Mouse (Mus musculus): ENCODE measurements at regions not wholly inside any gene's neighbourhood (a gene's known extent, or its start where the extent isn't known, plus 50 kb on each side); places are given as distances from the start of the nearest gene placed in this dataset.

GRCm38 (mm10) chr3:115655020-115655419 lies 59.9 kb downstream of the S1pr1 start:
- no peak for DNase-seq
- intact Hi-C loops (cut with DNase I) = no loop called here

DNA sequence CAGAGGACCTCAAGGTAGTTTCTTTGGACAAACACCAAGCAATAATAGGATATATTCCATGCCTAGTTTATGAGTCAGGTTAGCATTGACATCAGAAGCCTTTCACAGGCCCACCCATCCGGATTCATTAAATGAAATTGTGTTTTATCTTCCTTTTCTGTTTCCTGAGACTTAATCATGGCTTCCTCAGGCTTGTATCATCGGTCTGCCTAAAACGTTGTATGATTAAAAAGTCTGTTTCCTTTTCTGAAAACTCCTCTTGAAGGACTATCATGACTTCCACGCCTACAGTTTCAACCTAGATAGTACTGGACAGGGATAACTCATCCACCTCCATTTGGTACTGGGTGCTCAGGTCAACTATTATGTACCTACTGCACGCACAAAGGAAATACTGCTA lies 62.6 kb downstream of the S1pr1 start:
- intact Hi-C loops (cut with DNase I) = no loop called here
- DNase-seq = no peak

DNA sequence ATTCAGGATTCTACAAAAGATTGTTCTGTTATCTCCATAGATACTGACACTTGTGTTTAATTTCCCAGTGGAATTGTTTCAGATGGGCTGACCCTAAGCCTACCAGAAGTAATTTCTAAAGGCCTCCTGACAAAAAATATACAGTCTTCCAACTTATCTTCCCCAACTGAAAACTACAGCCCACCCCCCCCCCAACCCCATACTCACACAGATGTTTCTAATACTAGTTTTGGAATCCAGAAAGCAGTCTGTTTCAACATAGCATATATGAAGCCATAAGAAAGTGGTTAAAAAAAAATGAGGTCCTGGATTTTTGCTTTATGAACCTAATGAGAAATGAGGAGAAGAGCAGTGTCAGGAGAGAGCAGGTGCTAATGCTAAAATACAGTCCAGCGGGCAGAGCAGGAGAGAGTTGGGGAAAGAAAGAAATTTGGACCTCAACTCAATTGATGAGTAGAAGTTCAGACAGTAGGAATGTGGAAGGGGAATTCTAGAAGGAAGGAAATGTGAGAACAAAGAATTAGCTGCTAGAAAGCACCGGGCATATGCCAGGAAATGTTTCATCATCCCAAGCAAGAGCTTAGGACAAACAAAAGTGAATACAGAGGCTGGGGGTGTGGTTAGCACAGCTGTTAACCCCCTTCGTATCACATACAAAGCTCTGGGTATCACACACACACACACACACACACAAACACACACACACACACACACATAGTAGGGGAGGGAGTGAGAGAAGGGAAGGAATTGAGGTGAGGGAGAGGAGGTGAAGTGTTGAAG lies 65.3 kb downstream of the S1pr1 start:
- no peak for DNase-seq
- intact Hi-C loops (cut with DNase I) = no loop called here

GRCm38 (mm10) chr3:115646993-115647392 lies 67.9 kb downstream of the S1pr1 start:
- intact Hi-C loops (cut with DNase I) = no loop called here
- DNase-seq = peak; percentile 16 to 26

- intact Hi-C loops (cut with DNase I) = loop anchor here (5.0 kb wide), 1 partner anchor 112 kb away; no protein-coding TSS in a partner anchor
- DNase-seq = no peak
Observed at GRCm38 (mm10) chr3:115644307-115644706, 70.6 kb downstream of the S1pr1 start.

DNA sequence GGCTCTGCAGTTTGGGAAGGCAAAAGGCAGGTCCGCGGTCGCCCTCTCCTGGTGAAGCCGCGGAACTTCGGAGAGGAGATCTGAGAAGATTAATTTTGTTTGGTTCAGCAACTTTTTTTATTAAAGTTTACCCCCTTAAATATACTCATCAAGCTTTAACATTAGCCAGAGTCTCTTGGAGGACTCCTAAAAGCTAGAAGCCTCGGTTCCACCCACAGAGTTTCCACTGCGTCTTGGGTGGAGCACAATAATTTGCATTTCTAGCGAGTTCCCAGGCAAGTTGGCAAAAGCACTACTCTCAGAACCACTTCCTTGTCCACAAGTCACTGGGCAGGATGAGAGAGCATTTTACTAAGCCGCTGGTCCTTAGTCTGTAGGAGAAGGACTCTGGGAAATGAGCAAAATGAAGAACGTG lies 72.0 kb downstream of the S1pr1 start:
- intact Hi-C loops (cut with DNase I) = loop anchor here (1.0 to 5.0 kb wide), 2 partner anchors 47 to 111 kb away; no protein-coding TSS in a partner anchor
- peak; percentile 83 to 89 for DNase-seq

DNA sequence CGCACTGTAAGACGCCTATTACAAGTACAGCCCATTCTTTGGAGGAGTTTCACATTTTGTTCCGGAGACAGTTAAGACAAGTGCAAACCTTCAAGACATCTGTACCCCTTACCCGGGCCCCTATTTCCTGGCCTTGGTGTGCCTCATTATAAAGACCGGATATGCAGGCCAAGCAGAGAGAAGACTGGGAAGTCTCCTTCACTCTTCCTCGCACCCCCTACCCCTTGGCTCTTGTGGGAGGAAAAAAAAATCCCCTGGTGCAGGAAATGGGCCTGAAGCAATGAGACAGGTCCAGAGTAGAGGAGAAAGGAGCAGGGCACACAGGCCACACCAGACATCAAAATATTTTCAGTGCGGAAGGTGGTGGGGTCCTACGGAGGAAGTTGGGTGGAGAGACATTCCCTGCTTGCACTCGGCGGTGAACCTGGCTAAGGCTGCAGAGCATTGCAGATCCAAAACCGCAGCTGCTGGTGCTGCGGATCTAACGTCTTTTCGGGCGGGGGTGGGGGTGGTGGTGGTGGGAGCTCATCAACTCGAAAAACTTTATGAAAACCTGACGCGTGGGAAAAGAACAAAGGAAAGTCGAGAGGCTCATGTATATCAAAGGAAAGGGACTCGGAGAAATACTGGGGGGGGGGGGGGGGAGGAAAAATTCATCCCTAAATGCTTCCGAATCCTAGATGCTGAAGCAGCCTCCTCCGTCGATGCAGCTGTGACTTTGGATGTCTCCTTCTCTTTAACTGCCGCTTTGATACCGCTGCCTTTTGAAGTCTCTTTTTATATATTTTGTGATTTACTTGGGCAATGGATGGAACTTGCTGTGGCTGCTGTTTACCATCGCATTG lies 72.6 kb downstream of the S1pr1 start:
- intact Hi-C loops (cut with DNase I) = loop anchor here (1.0 to 5.0 kb wide), 2 partner anchors 46 to 110 kb away; no protein-coding TSS in a partner anchor
- peak; percentile 29 to 42 for DNase-seq

DNA sequence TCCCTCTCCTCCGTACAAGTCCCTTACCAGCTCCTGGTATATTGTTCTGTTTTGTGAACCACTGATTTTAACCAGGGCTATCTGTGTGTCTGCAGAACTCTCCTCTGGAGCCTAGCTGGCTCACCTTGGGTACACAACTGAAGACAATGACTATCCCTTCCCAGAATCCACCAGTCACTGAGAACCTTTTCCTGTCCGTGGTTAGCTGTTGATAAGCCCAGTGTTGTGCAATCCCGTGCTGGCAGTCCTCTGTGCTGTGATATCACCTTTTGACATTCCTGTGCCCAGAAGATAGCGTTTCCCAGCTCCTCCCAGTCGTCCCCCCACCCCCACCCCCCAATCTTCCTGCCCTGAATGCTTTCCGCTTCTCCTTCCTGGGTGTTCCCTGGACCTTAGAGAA lies 73.5 kb downstream of the S1pr1 start:
- peak; percentile 64 to 68 for DNase-seq
- intact Hi-C loops (cut with DNase I) = loop anchor here (5.0 kb wide), 1 partner anchor 109 kb away; no protein-coding TSS in a partner anchor

GRCm38 (mm10) chr3:115635487-115635886 lies 79.4 kb downstream of the S1pr1 start:
- no peak for DNase-seq
- intact Hi-C loops (cut with DNase I) = no loop called here

GRCm38 (mm10) chr3:115635081-115635480 lies 79.8 kb downstream of the S1pr1 start:
- DNase-seq = no peak
- intact Hi-C loops (cut with DNase I) = no loop called here

- intact Hi-C loops (cut with DNase I) = no loop called here
- DNase-seq = no peak
Observed at GRCm38 (mm10) chr3:115632417-115632743, 82.5 kb downstream of the S1pr1 start.

GRCm38 (mm10) chr3:115631573-115632416 lies 83.1 kb downstream of the S1pr1 start:
- no peak for DNase-seq
- intact Hi-C loops (cut with DNase I) = no loop called here

DNA sequence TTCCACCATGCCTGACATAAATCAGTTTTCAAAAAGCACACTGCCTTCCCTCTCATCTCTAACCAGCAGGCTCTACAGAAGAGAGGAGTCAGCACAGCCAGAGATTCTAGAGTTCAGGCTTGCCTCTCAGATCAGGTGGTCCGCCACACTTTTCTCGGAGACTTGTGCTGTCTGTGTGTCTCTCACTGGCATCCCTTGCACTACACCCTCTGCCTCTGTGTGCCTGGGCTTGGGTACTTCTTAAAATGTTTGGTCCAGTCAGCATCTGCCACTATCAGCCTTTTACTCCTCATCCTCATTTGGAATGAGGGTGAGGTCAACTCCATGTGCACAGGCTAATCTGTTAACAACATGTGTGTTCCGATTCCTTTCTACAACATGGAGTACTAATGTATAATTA lies 92.0 kb downstream of the S1pr1 start:
- intact Hi-C loops (cut with DNase I) = no loop called here
- no peak for DNase-seq

- intact Hi-C loops (cut with DNase I) = no loop called here
- DNase-seq = no peak
Observed at GRCm38 (mm10) chr3:115622300-115622699, 92.6 kb downstream of the S1pr1 start.

GRCm38 (mm10) chr3:115619970-115620369 lies 94.9 kb downstream of the S1pr1 start:
- peak in 1 of 2 experiments; percentile 38 for DNase-seq
- intact Hi-C loops (cut with DNase I) = loop anchor here (2.0 kb wide), 1 partner anchor 19 kb away; no protein-coding TSS in a partner anchor

DNA sequence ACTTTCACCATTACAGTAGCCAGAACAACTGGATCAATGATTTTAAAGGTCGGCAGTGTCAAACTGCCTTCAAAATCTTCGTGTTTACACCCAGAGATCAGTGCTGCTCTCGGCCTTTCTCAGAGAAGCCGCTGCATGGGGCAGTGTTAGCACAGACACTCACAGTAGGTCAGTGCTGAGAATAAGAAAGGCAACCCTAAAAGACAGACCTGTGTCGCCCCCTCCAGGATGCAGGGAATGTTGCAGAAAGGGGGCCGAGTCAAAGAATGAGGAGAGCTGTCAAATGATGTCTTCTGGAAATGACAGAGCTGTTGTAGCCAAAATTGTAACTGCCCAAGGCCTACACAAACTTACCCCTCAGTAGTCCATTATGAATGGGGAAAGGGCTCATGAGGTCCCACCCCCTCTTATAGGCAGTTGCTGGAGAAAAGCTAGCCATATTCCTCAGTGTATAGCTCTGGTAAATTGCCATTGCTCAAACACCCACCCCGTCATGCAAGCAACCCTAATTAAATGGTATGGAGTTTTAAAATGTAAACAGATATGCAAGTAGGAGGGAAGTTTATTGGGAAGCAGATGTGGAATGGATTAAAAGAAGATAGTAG lies 98.8 kb downstream of the S1pr1 start:
- DNase-seq = peak in 1 of 2 experiments; percentile 15
- intact Hi-C loops (cut with DNase I) = no loop called here

DNA sequence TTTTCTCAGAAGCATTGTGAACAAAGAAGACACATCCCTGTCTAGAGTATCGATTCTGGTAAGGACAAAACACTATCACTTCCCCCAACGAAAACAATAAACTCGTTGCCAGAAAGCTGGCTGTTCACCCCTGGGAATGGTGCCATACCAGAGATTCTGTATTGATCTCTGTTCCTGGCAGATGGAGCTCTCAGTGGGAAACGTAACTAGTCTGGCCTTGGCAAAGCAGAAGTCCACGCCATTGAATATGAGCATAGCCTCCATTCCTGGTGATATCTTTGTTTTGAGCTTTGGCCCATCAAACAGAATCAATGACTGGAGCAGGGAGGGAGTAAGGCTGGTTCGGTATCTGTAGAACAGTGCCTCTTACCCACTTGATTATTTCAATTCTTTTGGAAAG lies 102.0 kb downstream of the S1pr1 start:
- intact Hi-C loops (cut with DNase I) = no loop called here
- no peak for DNase-seq

GRCm38 (mm10) chr3:115608087-115608486 lies 106.8 kb downstream of the S1pr1 start:
- intact Hi-C loops (cut with DNase I) = no loop called here
- DNase-seq = no peak

DNA sequence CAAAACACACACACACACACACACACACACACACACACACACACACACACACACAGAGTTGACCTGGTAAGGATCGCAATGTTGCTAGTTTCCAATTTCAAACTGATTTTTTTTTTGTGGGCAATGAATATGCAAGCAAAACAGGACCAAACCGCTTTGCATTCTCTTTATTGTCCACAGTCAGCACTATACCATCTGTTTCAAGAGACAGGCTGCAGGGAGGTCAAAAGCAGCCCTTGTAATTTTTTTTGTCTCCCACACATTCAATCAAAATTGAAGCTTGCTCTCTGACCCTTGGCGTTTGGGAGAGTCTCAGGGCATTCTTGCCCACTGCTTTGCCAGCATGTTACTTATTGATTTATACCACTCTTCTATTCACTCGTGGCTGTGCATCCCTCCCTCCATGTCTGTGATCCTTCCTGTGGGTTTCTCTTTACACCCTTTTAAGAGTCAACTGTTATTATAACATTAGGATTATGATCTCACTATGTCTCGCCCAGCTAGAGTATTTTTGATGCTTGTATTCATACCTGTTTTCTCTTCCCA lies 110.1 kb downstream of the S1pr1 start:
- intact Hi-C loops (cut with DNase I) = no loop called here
- DNase-seq = no peak

GRCm38 (mm10) chr3:115604267-115604666 lies 110.6 kb downstream of the S1pr1 start:
- intact Hi-C loops (cut with DNase I) = no loop called here

More at GRCm38 (mm10) chr3:115604267-115604666, 110.6 kb downstream of the S1pr1 start:
- DNase-seq = no peak

All from heart, postnatal 36 days (tissue).